ENCODE assay signal across 27 mouse cellular contexts in genomic region chr9:16283033-16283432, GRCm38 (mm10).
DNase-seq lines count a peak whose midpoint lies in the region; ATAC-seq and TF ChIP-seq lines count a peak whose summit lies in the region.
"Had no signal": no experiment of that assay in that cellular context is flagged by ENCODE, and none has a peak within 500 bp of the region (broad histone marks: within the 10 kb centered on the region; RNA-seq: fewer than 3 reads in every experiment).

No protein-coding gene starts in this region.

- no peak for TF ChIP-seq CTCF in left cerebral cortex, adult 2 months (IDR thresholded peaks at IDR 0.05)

- peak overlapping the region; percentile 38; the same call in 1 of the 2 replicates for H3K27ac ChIP-seq in left cerebral cortex, adult 2 months
- H3K27ac ChIP-seq: heart, adult 2 months; heart, embryonic 10.5 days; heart, embryonic 13.5 days; hindbrain, embryonic 14.5 days; hindbrain, postnatal 0 days had no signal

- H3K4me3 ChIP-seq in left cerebral cortex, adult 2 months = no peak overlapping the region
- H3K4me3 ChIP-seq: heart, adult 2 months; heart, embryonic 10.5 days; heart, embryonic 13.5 days had no signal

- peak; percentile 7 for DNase-seq in adrenal gland, adult 2 months
- no peak for DNase-seq in adrenal gland, postnatal 36 days
- no peak for DNase-seq in left cerebral cortex, adult 2 months (ENCODE audit: extremely low spot score in 1 of 2, low spot score in 2 of 2)
- DNase-seq in left cerebral cortex, adult 11 months (ENCODE audit: low spot score) = no peak
- peak; percentile 77 for DNase-seq in brain, adult 2 months (ENCODE audit: low read depth, low spot score)
- DNase-seq in right cerebral cortex, postnatal 36 days (ENCODE audit: low spot score in 2 of 2) = no peak
- DNase-seq in thymus, adult 18-20 months = no peak
- DNase-seq: adrenal gland, adult 8-10 months; adrenal gland, postnatal 25 days; B cell, adult 2 months; cerebellum, adult 11 months; cerebellum, adult 2 months; cerebellum, adult 9-11 months; cerebellum, postnatal 25 days; embryo, embryonic 11 days; forebrain, postnatal 0 days; gastrocnemius, postnatal 10 days; gastrocnemius, postnatal 36 days; heart, adult 2 months had no signal

- peak; percentile 42 to 48; a peak in 2 of 4 replicates for ATAC-seq in hematopoietic stem cell, adult 5-6 weeks (replicated peaks in 1 of 2; ENCODE audit: insufficient read depth in 1 of 2, low FRiP score in 2 of 2, low TSS enrichment in 1 of 2, low read depth in 1 of 2, poor library complexity in 2 of 2, severe bottlenecking in 2 of 2)
- ATAC-seq: forebrain, embryonic 14.5 days; hindbrain, postnatal 0 days; inflammation-experienced regulatory T-cells, adult 6 months; intestine, embryonic 16.5 days had no signal

- intact Hi-C loops in left cerebral cortex, adult 2 months (cut with DNase I) = loop anchor here (1.0 to 5.0 kb wide), 4 partner anchors 23 to 1110 kb away; no protein-coding TSS in a partner anchor

Comparison
In these comparisons a context has a peak if more than half of its experiments do, and no peak if none do; other contexts are left out.
1. DNase-seq: peak in adrenal gland, adult 2 months (single experiment) and brain, adult 2 months (single experiment); none in adrenal gland, postnatal 36 days (0 of 2), left cerebral cortex, adult 2 months (0 of 2), left cerebral cortex, adult 11 months (single experiment), right cerebral cortex, postnatal 36 days (0 of 2) and thymus, adult 18-20 months (0 of 2).